8 mouse cellular contexts compared by ENCODE assay signal in genomic region chr15:103453551-103454218, GRCm38 (mm10). TPM values are rescaled to one million over a fixed set of nuclear protein-coding genes. Genes with fewer than 3 reads are reported as not detected.
DNase-seq lines count a peak whose midpoint lies in the region; TF ChIP-seq lines count a peak whose summit lies in the region.

Gene Nckap1l (plus strand): TSS chr15:103453794.

- intact Hi-C loops in left cerebral cortex, postnatal 14 days (cut with DNase I), result no loop called here

- peak; percentile 38 to 47 for DNase-seq in left cerebral cortex, postnatal 14 days (ENCODE audit: low spot score in 2 of 2)
- no peak for DNase-seq in left cerebral cortex, adult 11 months (ENCODE audit: low spot score)
- DNase-seq in kidney, postnatal 36 days, result peak; percentile 10 to 27
- DNase-seq in lung, postnatal 4 days, result peak; percentile 69 to 73
- DNase-seq in thymus, postnatal 10 days (ENCODE audit: low spot score in 2 of 2), result peak; percentile 78
- no peak for DNase-seq in cerebellum, postnatal 4 days (ENCODE audit: low spot score in 2 of 2)
- no peak for DNase-seq in cerebellum, adult 8-10 months

- peak within 1 kb of the TSS; percentile 91 for H3K4me3 ChIP-seq in bone marrow, adult 2 months (replicated peaks; ENCODE audit: control insufficient read depth, low read depth, low read length)

- H3K4me1 ChIP-seq in bone marrow, adult 2 months (ENCODE audit: control insufficient read depth, insufficient read depth, low read length), result peaks cover 1% of the 10 kb centered on the region; the same call in 1 of the 2 replicates

- peak within 1 kb of the TSS; percentile 81 for H3K27ac ChIP-seq in bone marrow, adult 2 months (ENCODE audit: control insufficient read depth, insufficient read depth, low read depth, low read length, poor library complexity)

- WGBS in bone marrow, adult 2 months, result 2% methylated on average over 13 of the region's 13 CpGs

- no peak; the same call in 1 of the 2 replicates for TF ChIP-seq POLR2A in bone marrow, adult 2 months (IDR thresholded peaks at IDR 0.05; ENCODE audit: borderline replicate concordance, control insufficient read depth, low read depth, low read length)

- no peak for TF ChIP-seq CTCF in bone marrow, adult 2 months (IDR thresholded peaks at IDR 0.05; ENCODE audit: control insufficient read depth, insufficient read depth, low read length)

RNA-seq across cellular contexts. Expression of gene Nckap1l, which starts in this region (rescaled TPM):
- total RNA-seq in left cerebral cortex, postnatal 14 days (2021), result 10 to 100 TPM; 11.0 to 11.8 TPM
- 32.0 and 65.9 TPM in 2 replicates for polyA plus RNA-seq in bone marrow, adult 2 months (2011; ENCODE audit: insufficient read depth, insufficient read length, low replicate concordance, missing spikeins)

Comparison
In these comparisons a context has a peak if more than half of its experiments do, and no peak if none do; other contexts are left out.
1. DNase-seq: peak in left cerebral cortex, postnatal 14 days (2 of 2), kidney, postnatal 36 days (2 of 2), lung, postnatal 4 days (2 of 2) and thymus, postnatal 10 days (2 of 2); none in left cerebral cortex, adult 11 months (single experiment), cerebellum, postnatal 4 days (0 of 2) and cerebellum, adult 8-10 months (single experiment).